Mouse (Mus musculus): Measurements from ENCODE around the gene Pcdh15.

The Pcdh15 gene

GRCm38 (mm10) chr10:73098966-73099845 is at the start of gene Pcdh15:
Pcdh15 (plus strand) TSS chr10:73099342.
- DNase-seq: peak; percentile 50

- DNase-seq: no peak
Measured at GRCm38 (mm10) chr10:73052074-73052473, 47.1 kb upstream of the Pcdh15 start.

GRCm38 (mm10) chr10:73059726-73060230 is 39.4 kb upstream of the Pcdh15 start:
- DNase-seq: no peak

GRCm38 (mm10) chr10:73086703-73087102 is 12.4 kb upstream of the Pcdh15 start:
- no peak for DNase-seq

- DNase-seq: peak; percentile 49
Measured at GRCm38 (mm10) chr10:73096531-73097135, 2.5 kb upstream of the Pcdh15 start.

- peak; percentile 19 for DNase-seq
Measured at GRCm38 (mm10) chr10:73097176-73097575, 2.0 kb upstream of the Pcdh15 start.

- DNase-seq: peak; percentile 91
Measured at GRCm38 (mm10) chr10:73097979-73098378, 1.2 kb upstream of the Pcdh15 start.

GRCm38 (mm10) chr10:73099846-73100241 is 702 bp downstream of the Pcdh15 start:
- no peak for DNase-seq

- DNase-seq: peak; percentile 43
Measured at GRCm38 (mm10) chr10:73103383-73103994, 4.3 kb downstream of the Pcdh15 start.

GRCm38 (mm10) chr10:73105893-73106292 is 6.8 kb downstream of the Pcdh15 start:
- DNase-seq: peak; percentile 78

GRCm38 (mm10) chr10:73137985-73138384 is 38.8 kb downstream of the Pcdh15 start:
- DNase-seq: no peak

GRCm38 (mm10) chr10:73147543-73147942 is 48.4 kb downstream of the Pcdh15 start:
- DNase-seq: no peak

- no peak for DNase-seq
Measured at GRCm38 (mm10) chr10:73147978-73148377, 48.8 kb downstream of the Pcdh15 start.

- DNase-seq: no peak
Measured at GRCm38 (mm10) chr10:73154544-73154943, 55.4 kb downstream of the Pcdh15 start.

- DNase-seq: no peak
Measured at GRCm38 (mm10) chr10:73161757-73162156, 62.6 kb downstream of the Pcdh15 start.

GRCm38 (mm10) chr10:73216001-73216400 is 116.9 kb downstream of the Pcdh15 start:
- no peak for DNase-seq

GRCm38 (mm10) chr10:73242294-73242693 is 143.2 kb downstream of the Pcdh15 start:
- DNase-seq: no peak

GRCm38 (mm10) chr10:73280438-73280837 is 181.3 kb downstream of the Pcdh15 start:
- DNase-seq: no peak

GRCm38 (mm10) chr10:73296456-73296855 is 197.3 kb downstream of the Pcdh15 start:
- peak; percentile 5 for DNase-seq

GRCm38 (mm10) chr10:73301951-73302350 is 202.8 kb downstream of the Pcdh15 start:
- no peak for DNase-seq

GRCm38 (mm10) chr10:73306677-73307076 is 207.5 kb downstream of the Pcdh15 start:
- no peak for DNase-seq

- no peak for DNase-seq
Measured at GRCm38 (mm10) chr10:73326861-73327260, 227.7 kb downstream of the Pcdh15 start.

GRCm38 (mm10) chr10:73333426-73333825 is 234.3 kb downstream of the Pcdh15 start:
- no peak for DNase-seq

- DNase-seq: no peak
Measured at GRCm38 (mm10) chr10:73379001-73379400, 279.9 kb downstream of the Pcdh15 start.
